Mouse (Mus musculus) hindbrain, postnatal 0 days (tissue): ENCODE data around the gene Polr1e. TPM values are rescaled to one million over a fixed set of nuclear protein-coding genes. Genes with fewer than 3 reads are reported as not detected.
A peak's percentile ranks its signal among the peaks of the same experiment; 100 is the strongest.

Experiments
- ATAC-seq: fragments of 200-750 bp; cut with Nextera tagmentation; 2 replicates; pipeline ENCODE4 v1.8.0; 2017; ENCODE audit warnings: mild to moderate bottlenecking, moderate TSS enrichment, moderate library complexity
- DNase-seq: peaks from one replicate; pipeline ENCODE4 v3.0.0-alpha.2; 2015; ENCODE audit warnings: low spot score
- H3K27ac ChIP-seq: fragments of 300-500 bp; sonication (generic); 2 replicates; pipeline ENCODE4 v1.5.1; 2014; ENCODE audit warnings: mild to moderate bottlenecking
- H3K27me3 ChIP-seq: fragments of 300-500 bp; sonication (generic); 2 replicates; pipeline ENCODE4 v1.6.1; 2014; ENCODE audit warnings: low read length, mixed read lengths; ENCODE audit not compliant: insufficient read depth
- H3K36me3 ChIP-seq: fragments of 300-500 bp; sonication (generic); 2 replicates; pipeline ENCODE4 v1.6.1; 2014; ENCODE audit warnings: low read length, mixed read lengths; ENCODE audit not compliant: insufficient read depth
- H3K4me1 ChIP-seq: fragments of 300-500 bp; sonication (generic); 2 replicates; pipeline ENCODE4 v1.6.1; 2014; ENCODE audit warnings: antibody characterized with exemption, low read length, mixed read lengths; ENCODE audit not compliant: insufficient read depth
- H3K4me2 ChIP-seq: fragments of 300-500 bp; sonication (generic); 2 replicates; pipeline ENCODE4 v1.6.1; 2014; ENCODE audit warnings: low read depth, mild to moderate bottlenecking, low read length, moderate library complexity, mixed read lengths
- H3K4me3 ChIP-seq: fragments of 300-500 bp; sonication (generic); 2 replicates; pipeline ENCODE4 v1.5.1; 2014; ENCODE audit warnings: low read length
- H3K9ac ChIP-seq: fragments of 300-500 bp; sonication (generic); replicated peaks from 2 replicates; pipeline ENCODE4 v1.6.1; 2014; ENCODE audit warnings: mild to moderate bottlenecking, low read length, moderate library complexity, mixed read lengths
- H3K9me3 ChIP-seq: fragments of 300-500 bp; sonication (generic); 2 replicates; pipeline ENCODE4 v1.6.1; 2016; ENCODE audit warnings: low read length, mixed read lengths
- CTCF ChIP-seq: IDR thresholded peaks from 2 replicates; pipeline ENCODE4 v1.5.1; 2016; ENCODE audit warnings: antibody characterized with exemption, control low read depth, low read depth
- WGBS: fragments of 180-500 bp; shearing (Covaris S2); extraction: QIAGEN DNeasy Blood & Tissue Kit; methylation state at CpG from one replicate; pipeline ENCODE4 v1.1.7; 2014; 5-methylcytosine and 5-hydroxymethylcytosine counted together
- polyA plus RNA-seq: library from polyadenylated mRNA; unstranded; fragments of >200 nt; fragmentation: Nextera tagmentation; extraction: Ambion mirVana; gene quantifications from 2 replicates; pipeline ENCODE4 v1.2.1, GENCODE M21; 2015
- total RNA-seq: library from RNA; depleted of rRNA; stranded (reverse); fragments of >200 nt; gene quantifications from 2 replicates; pipeline ENCODE4 v1.2.3, GENCODE M21; 2014

Polr1e gene
- total and polyA plus RNA-seq, 2 experiments from 2014 or later: 8.2 to 27.2 TPM

GRCm38 (mm10) chr4:44976921-44977710 is 41.3 kb upstream of the Polr1e start:
- no peak for DNase-seq
- no peak for TF ChIP-seq CTCF
- H3K4me3 ChIP-seq: no peak overlapping the region
- no peak for ATAC-seq
- no peaks in the 10 kb centered on the region for H3K36me3 ChIP-seq
- H3K27me3 ChIP-seq: no peaks in the 10 kb centered on the region
- peaks cover 3% of the 10 kb centered on the region for H3K4me1 ChIP-seq
- WGBS: 91% methylated on average over 10 of the region's 10 CpGs
- H3K9me3 ChIP-seq: no peaks in the 10 kb centered on the region
- no peak overlapping the region for H3K4me2 ChIP-seq
- H3K9ac ChIP-seq: no peak overlapping the region
- H3K27ac ChIP-seq: no peak overlapping the region

GRCm38 (mm10) chr4:44978175-44978574 is 40.2 kb upstream of the Polr1e start:
- Histone ChIP-seq H3K9me3 (no peaks in the 10 kb centered on the region), H3K9ac (no peak overlapping the region), H3K27ac (no peak overlapping the region), H3K27me3 (no peaks in the 10 kb centered on the region), H3K36me3 (no peaks in the 10 kb centered on the region), H3K4me3 (no peak overlapping the region), H3K4me1 (peaks cover 3% of the 10 kb centered on the region), H3K4me2 (no peak overlapping the region)
- 82% methylated on average over 5 of the region's 5 CpGs for WGBS
- no peak for TF ChIP-seq CTCF
- ATAC-seq (no peak), DNase-seq (no peak)

GRCm38 (mm10) chr4:44979794-44980338 is 38.5 kb upstream of the Polr1e start:
- H3K4me1 ChIP-seq: no peaks in the 10 kb centered on the region
- DNase-seq (no peak), ATAC-seq (no peak)
- no peak overlapping the region for H3K9ac ChIP-seq
- no peaks in the 10 kb centered on the region for H3K36me3 ChIP-seq
- H3K4me2 ChIP-seq: no peak overlapping the region
- H3K9me3 ChIP-seq: no peaks in the 10 kb centered on the region
- TF ChIP-seq CTCF: no peak
- no peak overlapping the region for H3K4me3 ChIP-seq
- no peak overlapping the region for H3K27ac ChIP-seq
- 75% methylated on average over 7 of the region's 7 CpGs for WGBS
- H3K27me3 ChIP-seq: no peaks in the 10 kb centered on the region

GRCm38 (mm10) chr4:44981280-44981973 is 37.0 kb upstream of the Polr1e start, which contains the start of gene Grhpr:
Gene Grhpr, plus strand, starts transcription at chr4:44981395.
- under 1% methylated on average over 40 of the region's 40 CpGs for WGBS
- peak; percentile 48 for TF ChIP-seq CTCF
- DNase-seq (peak; percentile 75), ATAC-seq (peak; percentile 92)
- Histone ChIP-seq H3K36me3 (no peaks in the 10 kb centered on the region), H3K4me3 (peak within 1 kb of the TSS; percentile 49), H3K4me2 (peak within 1 kb of the TSS; percentile 69), H3K9me3 (no peaks in the 10 kb centered on the region), H3K27ac (peak within 1 kb of the TSS; percentile 46; the same call in 1 of the 2 replicates), H3K9ac (peak within 1 kb of the TSS; percentile 51), H3K4me1 (no peaks in the 10 kb centered on the region), H3K27me3 (no peaks in the 10 kb centered on the region)

GRCm38 (mm10) chr4:44981974-44982287 is 36.5 kb upstream of the Polr1e start:
- no peak for TF ChIP-seq CTCF
- Histone ChIP-seq H3K4me1 (no peaks in the 10 kb centered on the region), H3K36me3 (no peaks in the 10 kb centered on the region), H3K9ac (no peak overlapping the region), H3K27me3 (no peaks in the 10 kb centered on the region), H3K27ac (no peak overlapping the region; the same call in 1 of the 2 replicates), H3K9me3 (no peaks in the 10 kb centered on the region), H3K4me2 (peak overlapping the region; percentile 69), H3K4me3 (peak overlapping the region; percentile 49)
- ATAC-seq: peak; percentile 6; the same call in 1 of the 2 replicates
- DNase-seq: no peak
- WGBS: 20% methylated on average over 5 of the region's 5 CpGs

GRCm38 (mm10) chr4:44982440-44983130 is 35.8 kb upstream of the Polr1e start:
- H3K4me1 ChIP-seq: no peaks in the 10 kb centered on the region
- H3K27ac ChIP-seq: no peak overlapping the region
- 0 out of 2 replicates have a peak, but pooled peaks cover 2% of the 10 kb centered on the region for H3K36me3 ChIP-seq
- H3K9me3 ChIP-seq: no peaks in the 10 kb centered on the region
- H3K27me3 ChIP-seq: no peaks in the 10 kb centered on the region
- no peak overlapping the region for H3K9ac ChIP-seq
- ATAC-seq (no peak), DNase-seq (no peak)
- H3K4me3 ChIP-seq: no peak overlapping the region
- WGBS: 73% methylated on average over 11 of the region's 11 CpGs
- no peak overlapping the region for H3K4me2 ChIP-seq
- no peak for TF ChIP-seq CTCF
